Mouse (Mus musculus): ENCODE measurements around the gene Zfp946.
A peak's percentile ranks its signal among the peaks of the same experiment; 100 is the strongest.

The Zfp946 gene

GRCm38 (mm10) chr17:22423952-22424617, at the start of gene Zfp946:
Gene Zfp946 (plus strand): TSS chr17:22424222.
- peak; percentile 51 for DNase-seq (ENCODE audit: low spot score)

GRCm38 (mm10) chr17:22410756-22411155, 13.3 kb upstream of the Zfp946 start:
- DNase-seq (ENCODE audit: low spot score): no peak

- peak; percentile 18 for DNase-seq (ENCODE audit: low spot score)
Observed at GRCm38 (mm10) chr17:22417510-22417909, 6.5 kb upstream of the Zfp946 start.

DNA sequence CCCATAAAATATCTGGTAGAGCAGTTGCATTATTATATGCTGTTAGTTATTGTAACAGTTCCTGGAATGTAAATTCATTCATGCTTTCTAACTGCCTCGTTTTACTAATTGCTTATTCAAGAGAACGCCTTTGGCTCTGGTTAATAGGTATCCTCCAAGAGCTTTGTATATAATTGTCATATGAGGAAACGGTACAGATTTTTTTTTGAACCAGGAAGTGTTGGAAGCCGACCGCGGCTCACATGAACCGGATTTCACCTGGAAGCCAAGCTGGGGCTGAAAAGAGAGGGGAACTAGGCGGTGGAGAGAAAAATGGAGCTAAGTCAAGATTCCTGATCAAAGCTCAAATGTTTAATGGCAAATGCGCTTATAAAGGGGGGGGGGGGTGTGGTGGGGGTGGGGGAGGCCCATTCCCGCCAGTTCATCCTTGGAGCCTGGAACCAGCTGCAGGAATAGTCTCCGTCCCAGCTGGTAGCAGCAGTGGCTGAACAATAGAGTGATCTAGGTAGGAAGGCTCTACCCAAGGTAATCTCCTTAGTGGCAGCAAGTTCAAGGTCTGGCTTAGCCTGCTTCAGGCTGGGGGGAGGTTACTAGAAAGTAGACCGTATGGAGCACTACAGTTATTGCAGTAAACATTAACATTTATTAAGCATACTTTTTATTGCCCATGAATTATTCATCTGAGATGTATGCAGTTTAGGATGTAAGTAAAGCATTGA, 773 bp downstream of the Zfp946 start:
- peak; percentile 3 for DNase-seq (ENCODE audit: low spot score)

- no peak for DNase-seq (ENCODE audit: low spot score)
Observed at GRCm38 (mm10) chr17:22447684-22448083, 23.7 kb downstream of the Zfp946 start.

- no peak for DNase-seq (ENCODE audit: low spot score)
Observed at GRCm38 (mm10) chr17:22497120-22497519, 73.1 kb downstream of the Zfp946 start.

Measured in layer of hippocampus, adult 9-10 months (tissue).